Mouse (Mus musculus): ENCODE measurements around the gene Psg18.
"Not testable (repeated sequence)": the region's sequence is repeated elsewhere in the genome, so short reads cannot be mapped to it uniquely, and the experiment has no call there.

Gene Psg18

DNA sequence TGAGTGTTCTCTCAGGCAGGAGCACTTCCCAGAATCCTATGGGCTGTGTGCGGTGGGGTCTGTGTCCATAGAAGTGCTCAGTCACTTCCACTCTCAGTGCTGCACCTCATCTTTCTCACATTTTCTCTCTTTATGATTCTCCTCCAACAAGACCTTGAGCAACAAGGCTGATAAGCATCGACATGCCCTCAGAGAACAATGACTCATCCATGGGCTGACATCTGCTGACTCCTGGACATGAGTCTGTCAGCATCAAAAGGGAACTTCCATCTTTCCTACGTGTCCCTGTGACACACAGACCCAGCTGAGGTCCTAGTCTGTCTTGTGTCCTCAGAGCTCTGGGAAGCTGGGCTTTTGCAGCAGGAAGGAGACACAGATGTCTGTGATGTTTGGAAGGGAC is at the start of gene Psg18:
Psg18 (minus strand) TSS at position 101 of the 400 bp plus-strand sequence.
- not testable (repeated sequence) for DNase-seq (ENCODE audit: low spot score)

DNA sequence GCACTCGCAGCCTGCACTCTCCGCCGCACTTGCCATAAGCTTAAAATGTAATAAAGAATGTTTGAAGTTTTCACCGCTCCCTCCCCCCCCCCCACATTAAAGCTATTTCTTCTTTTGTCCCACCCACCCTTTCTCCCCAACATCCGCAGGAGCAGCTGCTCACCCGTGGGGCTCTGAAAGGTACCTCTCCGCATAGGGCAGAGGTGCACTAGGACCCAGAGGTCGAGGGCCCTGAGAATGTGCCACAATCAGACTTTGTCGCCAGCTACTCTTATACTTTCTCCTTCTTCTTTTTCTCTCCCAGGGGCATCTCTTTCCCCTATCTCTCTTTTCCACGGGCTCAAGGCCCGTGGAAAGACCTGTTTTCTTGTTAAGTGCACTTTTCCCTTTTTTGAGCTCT is 48.6 kb upstream of the Psg18 start:
- no peak for DNase-seq (ENCODE audit: low spot score)

DNA sequence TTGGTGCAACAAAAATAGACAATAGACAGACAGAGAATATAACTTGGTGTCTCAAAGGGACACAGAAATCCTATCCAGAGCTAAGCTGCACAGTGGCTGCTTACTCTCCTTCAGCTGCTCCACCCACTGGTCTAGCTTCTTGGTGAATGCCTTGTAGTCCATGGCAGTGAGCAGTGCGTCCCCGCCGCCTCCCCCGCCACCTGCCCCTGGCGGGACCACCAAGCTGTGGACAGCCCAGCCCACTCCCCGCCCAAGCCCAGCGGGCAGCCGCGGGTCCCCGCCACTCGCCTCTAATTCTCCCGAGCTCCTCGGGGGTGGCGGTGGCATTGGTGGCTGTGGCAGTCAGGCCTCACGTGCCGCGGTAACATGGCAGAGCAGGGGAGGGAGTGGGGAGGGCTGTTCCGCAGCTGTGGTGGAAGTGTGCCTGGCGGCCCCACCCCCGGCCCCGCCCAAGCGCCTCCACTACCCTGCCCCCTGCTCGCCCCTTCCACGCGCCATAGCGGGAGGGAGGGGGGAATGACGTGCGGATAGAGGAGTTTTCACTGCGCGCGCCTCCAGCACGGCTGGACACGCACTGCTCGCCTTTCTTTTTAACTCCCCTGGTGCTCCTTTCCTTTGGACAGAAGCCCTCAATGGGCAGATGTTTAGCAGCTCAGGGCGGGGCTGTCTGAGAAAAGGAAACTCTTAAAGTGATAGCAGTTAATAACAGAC is 47.9 kb upstream of the Psg18 start:
- no peak for DNase-seq (ENCODE audit: low spot score)

DNA sequence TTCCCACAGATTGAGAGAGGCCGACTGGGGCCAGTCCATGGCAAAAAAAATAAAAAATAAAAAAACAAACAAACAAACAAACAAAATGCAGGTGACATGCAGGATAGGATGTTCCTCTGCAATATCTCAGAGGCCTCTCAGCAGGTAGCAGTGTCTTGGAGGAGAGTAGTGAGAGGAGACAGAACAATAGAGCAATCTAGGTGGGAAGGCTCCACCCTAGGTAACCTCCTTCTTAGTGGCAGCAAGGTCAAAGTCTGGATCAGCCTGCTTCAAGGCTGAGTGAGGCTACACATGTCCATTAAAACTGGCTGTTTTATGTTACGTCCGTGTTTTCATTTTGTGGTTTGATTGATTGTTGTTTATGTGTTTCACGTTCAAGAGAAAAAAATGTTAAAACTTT is 36.7 kb upstream of the Psg18 start:
- DNase-seq (ENCODE audit: low spot score): not testable (repeated sequence)

DNA sequence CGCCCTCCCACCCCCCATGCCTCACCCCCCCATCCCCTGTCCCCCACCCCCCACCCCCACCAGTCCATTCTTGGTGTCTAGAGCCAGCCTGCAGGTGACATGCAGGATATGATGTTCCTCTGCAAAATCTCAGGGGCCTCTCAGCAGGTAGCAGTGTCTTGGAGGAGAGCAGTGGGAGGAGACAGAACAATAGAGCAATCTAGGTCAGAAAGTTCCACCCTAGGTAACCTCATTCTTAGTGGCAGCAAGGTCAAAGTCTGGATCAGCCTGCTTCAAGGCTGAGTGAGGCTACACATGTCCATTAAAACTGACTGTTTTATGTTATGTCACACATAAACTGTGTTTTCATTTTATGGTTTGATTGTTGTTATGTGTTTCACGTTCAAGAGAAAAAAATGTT is 23.5 kb upstream of the Psg18 start:
- DNase-seq (ENCODE audit: low spot score): no peak

DNA sequence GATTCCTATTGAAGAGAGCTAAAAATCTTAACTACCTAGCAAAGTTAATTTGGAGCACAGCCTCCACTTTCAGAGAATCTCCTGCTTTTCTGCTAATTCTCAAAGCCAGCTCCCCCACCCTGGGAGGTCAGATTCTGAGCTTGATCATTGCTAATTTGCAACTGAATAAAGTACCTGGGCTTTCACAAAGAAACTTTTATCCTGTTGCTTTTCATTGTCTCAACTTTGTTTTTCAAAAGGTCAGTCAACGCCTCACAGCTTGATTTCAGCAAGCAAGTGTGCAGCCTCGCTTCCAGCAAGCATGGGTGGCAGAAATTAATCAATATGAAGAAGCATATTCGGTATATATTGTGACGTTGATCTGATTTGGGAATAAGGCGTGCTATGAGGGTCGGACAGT is 19.4 kb downstream of the Psg18 start:
- DNase-seq (ENCODE audit: low spot score): not testable (repeated sequence)
